ENCODE assay signal across 12 mouse cellular contexts in genomic region chr13:73499893-73500604, GRCm38 (mm10). TPM values are rescaled to one million over a fixed set of nuclear protein-coding genes. Genes with fewer than 3 reads are reported as not detected.
DNase-seq lines count a peak whose midpoint lies in the region; ATAC-seq and TF ChIP-seq lines count a peak whose summit lies in the region.
"Had no signal": no experiment of that assay in that cellular context is flagged by ENCODE, and none has a peak within 500 bp of the region (broad histone marks: within the 10 kb centered on the region; RNA-seq: fewer than 3 reads in every experiment).

No protein-coding gene starts in this region.

- H3K4me3 ChIP-seq in heart, embryonic 16.5 days (ENCODE audit: low read length) = no peak overlapping the region
- no peak overlapping the region for H3K4me3 ChIP-seq in bone marrow, adult 2 months (replicated peaks; ENCODE audit: control insufficient read depth, low read depth, low read length)
- no peak overlapping the region for H3K4me3 ChIP-seq in lung, postnatal 0 days (ENCODE audit: low read depth, low read length)
- H3K4me3 ChIP-seq: embryonic facial prominence, embryonic 12.5 days; limb, embryonic 13.5 days had no signal

- DNase-seq in heart, adult 9 months (ENCODE audit: low spot score in 2 of 2) = no peak
- no peak for DNase-seq in lung, postnatal 0 days (ENCODE audit: low spot score)
- no peak for DNase-seq in cerebellum, postnatal 14 days

- 56% methylated on average over 6 of the region's 6 CpGs for WGBS in heart, embryonic 16.5 days
- 33% methylated on average over 6 of the region's 6 CpGs for WGBS in bone marrow, adult 2 months
- 51% methylated on average over 6 of the region's 6 CpGs for WGBS in lung, postnatal 0 days

- no peaks in the 10 kb centered on the region for H3K27me3 ChIP-seq in heart, embryonic 16.5 days (ENCODE audit: control insufficient read depth, insufficient read depth, low read length)
- H3K27me3 ChIP-seq in lung, postnatal 0 days (replicated peaks; ENCODE audit: insufficient read depth, low read length) = no peaks in the 10 kb centered on the region
- H3K27me3 ChIP-seq: embryonic facial prominence, embryonic 12.5 days; limb, embryonic 13.5 days had no signal

- no peak overlapping the region for H3K27ac ChIP-seq in heart, embryonic 16.5 days (ENCODE audit: low read length)
- peak overlapping the region; percentile 49 for H3K27ac ChIP-seq in bone marrow, adult 2 months (ENCODE audit: control insufficient read depth, insufficient read depth, low read depth, low read length, poor library complexity)
- no peak overlapping the region for H3K27ac ChIP-seq in lung, postnatal 0 days (ENCODE audit: low read length)
- H3K27ac ChIP-seq: embryonic facial prominence, embryonic 12.5 days; limb, embryonic 13.5 days had no signal

- peak; percentile 9; the same call in 1 of the 2 replicates for TF ChIP-seq EP300 in lung, postnatal 0 days (IDR thresholded peaks at IDR 0.05)

- no peak overlapping the region for H3K9ac ChIP-seq in heart, embryonic 16.5 days (ENCODE audit: low read length)
- no peak overlapping the region for H3K9ac ChIP-seq in lung, postnatal 0 days (replicated peaks; ENCODE audit: low read depth)
- H3K9ac ChIP-seq: embryonic facial prominence, embryonic 12.5 days; limb, embryonic 13.5 days had no signal

- H3K36me3 ChIP-seq in heart, embryonic 16.5 days (ENCODE audit: control insufficient read depth, insufficient read depth) = peaks cover 17% of the 10 kb centered on the region
- peaks cover 40% of the 10 kb centered on the region for H3K36me3 ChIP-seq in lung, postnatal 0 days (ENCODE audit: insufficient read depth, low read length)
- H3K36me3 ChIP-seq: G1E had no signal

- no peak for TF ChIP-seq POLR2A in bone marrow, adult 2 months (IDR thresholded peaks at IDR 0.05; ENCODE audit: borderline replicate concordance, control insufficient read depth, low read depth, low read length)

- no peaks in the 10 kb centered on the region for H3K9me3 ChIP-seq in heart, embryonic 16.5 days (replicated peaks; ENCODE audit: control insufficient read depth, low read length)
- no peaks in the 10 kb centered on the region for H3K9me3 ChIP-seq in lung, postnatal 0 days (ENCODE audit: low read length)
- H3K9me3 ChIP-seq: embryonic facial prominence, embryonic 12.5 days; limb, embryonic 13.5 days had no signal

- ATAC-seq in heart, embryonic 16.5 days (replicated peaks; ENCODE audit: extremely low read depth, insufficient read depth, low FRiP score) = 0 out of 2 replicates have a peak, but pooled peaks have one; percentile 23
- ATAC-seq in erythroblast, adult 5-6 weeks (replicated peaks; ENCODE audit: low FRiP score, poor library complexity, severe bottlenecking) = peak; percentile 83
- ATAC-seq in lung, postnatal 0 days = peak; percentile 67
- no peak for ATAC-seq in activated CD4-positive, CD25-positive, alpha-beta regulatory T cell, adult 4 months

- no peak overlapping the region for H3K4me2 ChIP-seq in heart, embryonic 16.5 days (ENCODE audit: low read depth, low read length)
- H3K4me2 ChIP-seq in lung, postnatal 0 days (replicated peaks; ENCODE audit: low read depth, low read length) = no peak overlapping the region
- H3K4me2 ChIP-seq: embryonic facial prominence, embryonic 12.5 days; limb, embryonic 13.5 days had no signal

- no peak for TF ChIP-seq CTCF in bone marrow, adult 2 months (IDR thresholded peaks at IDR 0.05; ENCODE audit: control insufficient read depth, insufficient read depth, low read length)
- no peak for TF ChIP-seq CTCF in lung, postnatal 0 days (IDR thresholded peaks at IDR 0.05)

- no peaks in the 10 kb centered on the region for H3K4me1 ChIP-seq in heart, embryonic 16.5 days (ENCODE audit: control insufficient read depth, insufficient read depth, low read length)
- peaks cover 6% of the 10 kb centered on the region; the same call in 1 of the 2 replicates for H3K4me1 ChIP-seq in bone marrow, adult 2 months (ENCODE audit: control insufficient read depth, insufficient read depth, low read length)
- H3K4me1 ChIP-seq in lung, postnatal 0 days (ENCODE audit: insufficient read depth, low read depth, low read length) = no peaks in the 10 kb centered on the region
- H3K4me1 ChIP-seq: embryonic facial prominence, embryonic 12.5 days; limb, embryonic 13.5 days had no signal

RNA-seq across cellular contexts. Expression of gene Lpcat1, which starts 33.1 kb away (rescaled TPM):
- 17.4 and 24.0 TPM in 2 replicates for polyA plus RNA-seq in heart, embryonic 16.5 days (2015; fragmentation: Nextera tagmentation; extraction: Ambion mirVana)
- polyA plus RNA-seq in bone marrow, adult 2 months (2011; ENCODE audit: insufficient read depth, insufficient read length, low replicate concordance, missing spikeins) = 92.1 and 108 TPM in 2 replicates
- total RNA-seq in erythroblast, adult 5-6 weeks (2015; ENCODE audit: low replicate concordance) = 72.5 and 89.3 TPM in 2 replicates
- 176 and 246 TPM in 2 replicates for total RNA-seq in erythroblast, adult 5-6 weeks (2017; ENCODE audit: low replicate concordance)
- polyA plus RNA-seq in lung, postnatal 0 days (2015; fragmentation: Nextera tagmentation; extraction: Ambion mirVana) = 368 and 414 TPM in 2 replicates
- 10 to 100 TPM; 22.3 to 28.0 TPM for polyA plus RNA-seq in activated CD4-positive, CD25-positive, alpha-beta regulatory T cell, adult 4 months (2017; shearing (Covaris generic))
- polyA plus RNA-seq: G1E had no signal

RNA-seq across cellular contexts. Expression of gene Slc6a3, which starts 36.5 kb away (rescaled TPM):
- polyA plus RNA-seq in heart, embryonic 16.5 days (2015; fragmentation: Nextera tagmentation; extraction: Ambion mirVana) = 0.11 TPM in 1 of 2 replicates, not detected in the other
- 1.2 and 2.9 TPM in 2 replicates for polyA plus RNA-seq in bone marrow, adult 2 months (2011; ENCODE audit: insufficient read depth, insufficient read length, low replicate concordance, missing spikeins)
- total RNA-seq in erythroblast, adult 5-6 weeks (2015; ENCODE audit: low replicate concordance) = not detected in 2 replicates
- 0.17 and 0.28 TPM in 2 replicates for total RNA-seq in erythroblast, adult 5-6 weeks (2017; ENCODE audit: low replicate concordance)
- polyA plus RNA-seq in lung, postnatal 0 days (2015; fragmentation: Nextera tagmentation; extraction: Ambion mirVana) = 0.05 and 0.08 TPM in 2 replicates
- polyA plus RNA-seq in activated CD4-positive, CD25-positive, alpha-beta regulatory T cell, adult 4 months (2017; shearing (Covaris generic)) = not detected
- total RNA-seq: adrenal gland, postnatal 36 days; G1E; gastrocnemius, postnatal 4 days had no signal
- polyA plus RNA-seq: G1E had no signal
